Mouse (Mus musculus) gastrocnemius, postnatal 10 days (tissue): ENCODE data around the gene Ctrc. TPM values are rescaled to one million over a fixed set of nuclear protein-coding genes. Genes with fewer than 3 reads are reported as not detected.

Experiments used
- DNase-seq: peaks from one replicate; pipeline ENCODE4 v3.0.0; 2021; ENCODE audit warnings: mixed read lengths
- total RNA-seq, 2 experiments: library from RNA; stranded (reverse); gene quantifications; 2 replicates each; pipeline ENCODE4 v1.2.3; 2021

Gene Ctrc
- total RNA-seq, 2 experiments from 2014 or later: not detected

GRCm38 (mm10) chr4:141818861-141819260, 27.3 kb downstream of the Ctrc start:
- DNase-seq: no peak

- DNase-seq: no peak
Observed at GRCm38 (mm10) chr4:141817706-141818105, 28.5 kb downstream of the Ctrc start.

GRCm38 (mm10) chr4:141816776-141817655, 29.1 kb downstream of the Ctrc start:
- no peak for DNase-seq

GRCm38 (mm10) chr4:141816267-141816666, 29.9 kb downstream of the Ctrc start:
- DNase-seq: no peak

- no peak for DNase-seq
Observed at GRCm38 (mm10) chr4:141811375-141811774, 34.8 kb downstream of the Ctrc start.

- DNase-seq: no peak
Observed at GRCm38 (mm10) chr4:141810975-141811374, 35.2 kb downstream of the Ctrc start.

- no peak for DNase-seq
Observed at GRCm38 (mm10) chr4:141809850-141810464, 36.2 kb downstream of the Ctrc start.

GRCm38 (mm10) chr4:141805886-141806285, 40.3 kb downstream of the Ctrc start:
- no peak for DNase-seq

- no peak for DNase-seq
Observed at GRCm38 (mm10) chr4:141804105-141804504, 42.1 kb downstream of the Ctrc start.

- no peak for DNase-seq
Observed at GRCm38 (mm10) chr4:141797545-141797944, 48.6 kb downstream of the Ctrc start.

GRCm38 (mm10) chr4:141796954-141797353, 49.2 kb downstream of the Ctrc start:
- no peak for DNase-seq

GRCm38 (mm10) chr4:141796356-141796755, 49.8 kb downstream of the Ctrc start:
- DNase-seq: no peak

- DNase-seq: no peak
Observed at GRCm38 (mm10) chr4:141794152-141794535, 52.0 kb downstream of the Ctrc start.

GRCm38 (mm10) chr4:141793282-141794151, 52.6 kb downstream of the Ctrc start, which contains the start of gene Casp9:
Gene Casp9, plus strand, starts transcription at chr4:141793612.
- peak; percentile 98 for DNase-seq

GRCm38 (mm10) chr4:141792554-141793281, 53.4 kb downstream of the Ctrc start:
- no peak for DNase-seq

- no peak for DNase-seq
Observed at GRCm38 (mm10) chr4:141791951-141792350, 54.2 kb downstream of the Ctrc start.

- DNase-seq: no peak
Observed at GRCm38 (mm10) chr4:141791486-141791885, 54.7 kb downstream of the Ctrc start.

GRCm38 (mm10) chr4:141790524-141790990, 55.6 kb downstream of the Ctrc start, which contains the start of gene Dnajc16:
Gene Dnajc16, minus strand, starts transcription at chr4:141790931.
- peak; percentile 93 for DNase-seq

- DNase-seq: no peak
Observed at GRCm38 (mm10) chr4:141789564-141790218, 56.5 kb downstream of the Ctrc start.

GRCm38 (mm10) chr4:141787462-141787861, 58.7 kb downstream of the Ctrc start:
- DNase-seq: no peak

GRCm38 (mm10) chr4:141787046-141787445, 59.1 kb downstream of the Ctrc start:
- no peak for DNase-seq
